Mouse (Mus musculus) embryo, embryonic 10.5 days (tissue): Measurements from ENCODE around the gene Phf7.

ENCODE experiments used
- DNase-seq: peaks from one replicate; pipeline ENCODE4 v3.0.0-alpha.2; 2015; ENCODE audit warnings: low spot score

Phf7 gene

DNA sequence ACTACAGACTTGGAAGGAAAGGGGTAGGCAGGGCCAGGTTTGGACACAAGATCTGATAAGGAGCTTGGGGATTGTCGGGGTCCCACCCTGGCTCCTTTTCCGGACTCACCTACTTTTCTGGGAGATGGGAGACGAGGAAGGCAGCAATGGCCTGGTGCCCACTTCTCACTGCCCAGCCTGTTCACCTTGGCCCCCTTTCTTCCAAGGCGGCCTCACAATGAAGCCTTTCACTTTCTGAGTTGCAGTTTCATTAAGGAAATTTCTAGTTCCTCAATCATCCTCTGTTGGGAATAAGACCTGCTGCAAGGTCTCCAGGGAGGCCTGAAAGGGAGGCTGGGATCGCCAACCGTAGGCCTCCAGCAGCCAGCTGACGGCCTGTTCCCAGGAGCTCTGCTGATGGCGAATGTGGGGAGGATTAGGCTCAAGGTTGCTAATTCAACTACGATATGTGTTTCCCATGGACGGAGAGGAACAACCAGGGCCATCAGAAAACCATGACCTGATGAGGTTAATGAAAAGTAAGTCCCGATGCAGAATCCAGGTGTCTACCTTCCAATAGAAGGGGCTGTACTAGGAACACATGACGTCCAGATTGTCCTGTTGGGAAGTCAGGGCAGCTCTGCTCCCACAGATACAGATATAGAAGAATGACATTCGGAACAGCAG lies 18.6 kb downstream of the Phf7 start:
- DNase-seq, result no peak

DNA sequence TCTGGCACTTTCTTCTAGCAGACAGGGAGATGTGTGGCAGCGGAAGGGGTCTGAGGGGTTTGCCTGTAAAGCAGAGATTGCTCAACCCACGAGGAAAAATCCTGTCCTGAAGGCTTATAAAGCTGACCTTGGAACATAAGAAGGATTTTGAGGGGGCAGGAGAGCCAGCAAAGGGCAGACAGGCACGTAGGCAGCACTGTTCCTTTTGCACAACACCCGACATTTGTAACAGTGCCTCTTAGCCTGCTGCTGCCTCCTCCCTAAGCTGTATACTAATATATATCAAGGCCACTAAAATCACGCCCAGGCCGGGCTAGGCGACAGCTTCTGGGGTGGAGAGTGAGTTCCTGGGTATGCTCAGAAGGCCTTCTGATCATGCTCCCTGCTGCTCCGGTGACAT lies 20.7 kb downstream of the Phf7 start:
- no peak for DNase-seq

DNA sequence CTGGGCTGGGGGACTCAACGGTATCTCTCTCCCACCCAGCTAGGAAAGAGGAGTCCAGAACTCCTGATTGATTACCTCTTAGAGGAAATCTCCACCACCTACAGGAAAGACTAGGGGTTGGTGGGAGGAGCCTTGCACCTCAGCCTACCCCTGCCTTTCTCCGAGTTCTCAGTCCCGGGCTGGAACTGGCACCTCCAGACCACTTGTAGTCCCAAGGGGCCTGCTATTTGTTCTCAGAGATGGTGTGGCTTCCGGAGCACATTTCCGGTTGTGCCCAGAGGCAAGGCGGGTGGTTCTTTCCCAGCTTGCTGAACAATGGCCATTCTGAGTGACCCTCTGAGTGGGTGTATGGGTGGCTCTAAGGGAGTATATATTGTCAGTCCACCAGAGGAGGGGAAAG lies 22.9 kb downstream of the Phf7 start:
- DNase-seq, result no peak

DNA sequence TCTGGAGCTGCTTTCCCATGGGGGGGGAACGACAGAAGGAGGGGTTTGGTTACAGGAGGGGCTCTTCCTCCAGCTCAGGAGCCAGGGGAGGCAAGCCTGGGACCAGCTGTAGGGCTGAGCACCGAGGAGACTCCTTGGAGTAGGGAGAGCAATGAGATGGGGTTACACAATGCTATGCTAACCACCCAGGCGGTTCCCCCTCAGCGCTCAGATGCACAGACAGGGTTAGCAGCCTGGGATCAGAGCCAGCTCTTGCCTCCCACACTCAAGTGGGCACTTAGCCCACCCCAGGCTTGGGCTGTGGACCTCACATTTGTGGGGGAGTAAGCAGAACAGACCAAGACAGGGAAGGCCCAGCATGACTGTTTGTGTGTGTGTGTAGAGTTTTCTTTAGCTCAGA lies 24.1 kb downstream of the Phf7 start:
- no peak for DNase-seq

DNA sequence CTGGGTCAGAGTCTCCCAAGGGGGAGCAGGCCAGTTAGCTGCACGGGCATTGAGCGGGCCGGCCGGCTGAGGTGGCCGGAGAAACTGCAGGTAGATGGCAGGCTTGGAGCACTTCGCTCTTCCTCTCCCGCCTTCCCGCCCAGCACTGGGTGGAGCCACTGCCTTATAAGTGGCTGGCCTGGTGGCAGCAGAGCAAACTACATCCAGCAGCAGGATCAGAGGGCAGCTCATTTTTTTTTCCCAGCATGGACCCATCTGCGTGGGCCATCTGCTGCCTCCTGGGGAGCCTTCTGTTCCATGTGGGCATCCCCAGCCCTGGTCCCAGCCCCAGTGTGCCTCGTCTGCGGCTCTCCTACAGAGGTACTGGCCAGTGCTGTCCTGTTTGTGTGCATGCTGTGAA lies 33.5 kb downstream of the Phf7 start, which contains the start of gene Sema3g:
TSS of gene Sema3g (plus strand) at position 195 of the 400 bp plus-strand sequence.
- DNase-seq, result peak; percentile 77

DNA sequence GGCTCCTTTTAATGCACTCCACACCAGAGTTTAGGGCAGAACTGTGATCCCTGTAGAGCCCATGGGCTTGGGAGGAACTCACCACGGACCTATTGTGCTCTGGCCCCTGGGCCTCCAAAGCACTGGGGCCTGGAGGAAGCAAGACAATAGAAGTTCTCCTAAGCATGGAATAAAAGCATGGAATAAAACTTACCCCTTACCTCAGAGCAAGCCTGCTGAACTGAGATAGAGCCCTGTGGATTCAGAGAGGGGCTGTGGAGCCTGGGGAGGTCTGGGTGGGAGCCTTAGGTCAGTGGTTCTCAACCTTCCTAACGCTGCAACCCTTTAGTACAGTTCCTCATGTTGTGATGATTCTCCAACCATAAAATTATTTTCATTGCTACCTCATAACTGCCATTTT lies 34.3 kb downstream of the Phf7 start, which contains the start of gene Nisch:
TSS of gene Nisch (minus strand) at position 101 of the 400 bp plus-strand sequence.
- DNase-seq, result no peak

DNA sequence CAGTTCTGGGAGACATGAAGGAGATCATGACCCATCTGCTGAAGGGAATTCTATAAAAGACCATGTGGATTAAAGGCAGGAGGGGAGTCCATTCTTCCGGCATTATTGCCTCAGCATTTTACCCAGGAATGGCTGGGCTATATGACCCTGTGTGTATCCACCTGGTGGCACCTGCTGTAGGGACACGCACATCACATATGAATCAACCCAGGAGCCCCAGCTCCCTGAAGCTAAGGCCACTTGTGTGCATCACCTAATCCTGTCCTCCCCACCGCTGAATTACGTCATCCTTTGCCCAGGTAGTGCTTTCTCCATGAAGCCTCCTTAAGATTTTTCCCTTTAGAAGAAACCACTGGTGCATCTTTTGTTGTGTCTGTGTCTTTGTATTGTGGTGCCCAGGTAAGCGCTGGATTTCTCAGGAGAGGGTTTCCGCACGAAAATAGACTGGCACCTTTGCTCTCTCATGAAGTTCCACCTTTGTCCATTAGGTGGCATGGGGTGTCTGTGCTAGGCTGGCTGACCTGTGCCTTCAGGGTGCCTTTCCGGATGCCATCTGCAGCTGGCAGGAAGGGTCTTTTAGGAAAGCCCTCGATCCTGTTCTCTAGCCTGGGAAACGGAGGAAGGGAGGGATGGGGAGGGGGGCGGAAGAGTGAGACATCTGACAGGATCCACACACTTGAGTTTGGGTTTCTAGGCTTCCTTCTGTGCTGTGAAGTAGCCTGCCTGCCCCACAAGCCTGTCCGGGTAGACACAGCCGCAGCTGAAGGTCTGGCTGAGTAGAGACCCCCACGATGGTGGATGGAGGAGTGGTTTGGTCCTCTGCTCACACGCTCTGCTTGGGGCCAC lies 35.7 kb downstream of the Phf7 start:
- peak; percentile 83 for DNase-seq

DNA sequence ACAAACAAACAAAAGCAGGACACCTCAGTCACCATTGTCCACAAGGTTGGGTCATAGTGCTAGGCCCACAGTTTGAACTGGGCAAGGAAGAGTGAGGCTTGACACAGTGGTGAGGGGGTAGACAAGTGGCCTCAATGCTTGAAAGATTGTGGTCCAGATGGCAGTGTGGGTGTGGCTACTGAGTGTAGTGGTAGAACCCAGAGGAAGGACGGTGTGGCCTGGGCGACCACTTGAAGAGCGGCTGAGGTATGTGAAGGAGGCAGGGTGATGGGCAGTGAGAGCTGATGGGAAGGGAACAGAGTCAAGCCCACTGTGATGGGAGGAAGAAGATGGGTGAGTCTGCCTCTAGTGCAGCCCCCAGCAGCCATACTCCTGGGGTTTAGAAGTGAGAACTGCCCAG lies 36.4 kb downstream of the Phf7 start:
- no peak for DNase-seq

DNA sequence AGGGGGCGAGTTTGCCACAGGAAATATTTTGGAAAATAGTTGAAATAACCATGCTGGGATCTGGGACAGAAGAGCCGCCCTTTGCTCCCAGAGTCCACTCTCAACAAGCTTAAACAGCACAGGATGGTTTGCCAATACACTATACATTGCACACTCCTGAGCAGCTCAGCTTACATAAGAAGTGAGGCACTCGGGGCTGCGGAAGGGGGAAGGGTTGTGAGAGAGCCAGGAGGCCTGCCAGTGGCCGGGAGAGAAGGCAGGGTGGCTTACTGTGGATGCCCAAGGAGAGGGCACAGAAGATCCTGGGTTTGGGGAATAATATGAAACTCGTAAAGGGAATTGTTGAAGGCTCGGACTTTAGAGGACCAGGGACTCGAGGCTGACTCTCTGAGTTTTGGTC lies 37.2 kb downstream of the Phf7 start:
- DNase-seq, result no peak

DNA sequence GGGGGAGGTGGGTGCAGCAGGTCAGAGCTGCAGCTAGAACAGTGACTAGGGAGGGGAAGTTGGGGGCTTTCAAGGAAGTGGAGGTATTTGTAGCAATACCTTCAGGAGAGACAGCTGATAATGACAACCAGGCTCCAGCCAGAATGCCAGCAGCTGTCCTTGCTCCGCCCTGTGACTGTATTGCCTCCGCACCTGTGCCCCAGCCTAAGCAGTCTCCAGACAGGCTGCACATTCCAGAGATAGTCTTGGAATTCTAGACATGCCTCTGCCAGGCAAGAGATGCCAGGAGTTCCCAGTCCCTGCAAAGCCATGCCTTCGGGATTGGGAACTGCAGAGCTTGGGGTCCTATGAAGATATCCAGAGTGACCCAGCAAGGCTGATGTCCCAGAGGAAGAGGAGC lies 38.6 kb downstream of the Phf7 start:
- no peak for DNase-seq

DNA sequence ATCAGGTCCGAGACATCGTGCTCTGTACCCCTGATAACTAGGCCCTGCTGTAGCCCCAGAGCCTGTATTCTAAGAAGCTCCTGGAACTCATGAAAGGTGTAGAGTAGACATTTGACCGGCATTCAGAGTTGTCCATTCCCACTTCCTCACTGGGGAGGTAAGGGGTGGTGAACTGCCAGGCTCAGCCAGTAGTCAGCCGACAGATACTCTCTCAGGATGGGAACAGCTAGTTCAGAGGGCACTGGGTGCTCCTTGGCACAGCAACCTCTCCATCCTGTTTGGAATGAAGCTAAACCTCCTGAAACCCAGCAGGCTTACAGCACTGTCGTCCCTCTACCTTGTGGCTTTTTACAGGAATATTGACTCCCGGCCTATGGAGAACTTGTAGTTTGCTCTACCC lies 39.3 kb downstream of the Phf7 start:
- DNase-seq, result no peak

DNA sequence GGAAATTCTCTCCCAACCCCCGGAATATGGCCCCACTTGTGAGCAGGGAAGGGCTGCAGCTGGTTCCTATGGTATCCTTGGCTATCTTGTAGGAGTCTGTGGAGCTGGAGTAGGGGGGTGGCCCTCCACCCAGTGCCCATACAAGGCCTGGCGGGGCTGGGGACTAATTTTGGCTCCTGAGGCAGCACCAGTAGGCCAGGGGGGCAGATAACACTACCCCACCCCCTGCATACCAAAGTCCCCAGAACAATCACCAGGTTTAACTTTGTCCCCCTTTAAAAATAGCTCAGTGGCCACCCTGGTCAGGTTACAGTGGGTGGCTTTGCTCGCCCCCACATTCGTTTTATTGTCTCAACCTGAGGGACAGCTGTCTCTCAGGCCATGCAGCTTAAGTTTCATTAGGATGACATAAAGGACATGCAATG lies 42.0 kb downstream of the Phf7 start:
- no peak for DNase-seq

DNA sequence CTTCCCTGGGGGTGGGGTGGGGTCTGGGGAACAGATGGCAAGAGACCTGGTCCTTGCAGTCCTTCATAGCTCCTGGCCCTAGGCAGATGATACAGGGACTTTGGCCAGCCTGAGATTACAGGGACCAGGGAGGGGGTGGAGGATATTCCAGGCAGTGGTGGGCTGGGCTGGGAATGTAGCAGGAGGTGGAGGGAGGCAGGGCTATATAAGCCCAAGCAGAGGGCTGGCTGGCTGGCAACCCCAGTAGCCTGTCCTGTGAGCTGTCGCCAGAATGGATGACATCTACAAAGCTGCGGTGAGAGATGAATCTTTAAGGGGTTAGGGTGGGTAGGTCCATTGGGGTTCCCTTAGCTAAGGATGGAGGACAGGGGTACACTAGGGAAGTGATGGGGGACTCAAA lies 43.0 kb downstream of the Phf7 start, which contains the start of gene Tnnc1:
TSS of gene Tnnc1 (plus strand) at position 229 of the 400 bp plus-strand sequence.
- no peak for DNase-seq

DNA sequence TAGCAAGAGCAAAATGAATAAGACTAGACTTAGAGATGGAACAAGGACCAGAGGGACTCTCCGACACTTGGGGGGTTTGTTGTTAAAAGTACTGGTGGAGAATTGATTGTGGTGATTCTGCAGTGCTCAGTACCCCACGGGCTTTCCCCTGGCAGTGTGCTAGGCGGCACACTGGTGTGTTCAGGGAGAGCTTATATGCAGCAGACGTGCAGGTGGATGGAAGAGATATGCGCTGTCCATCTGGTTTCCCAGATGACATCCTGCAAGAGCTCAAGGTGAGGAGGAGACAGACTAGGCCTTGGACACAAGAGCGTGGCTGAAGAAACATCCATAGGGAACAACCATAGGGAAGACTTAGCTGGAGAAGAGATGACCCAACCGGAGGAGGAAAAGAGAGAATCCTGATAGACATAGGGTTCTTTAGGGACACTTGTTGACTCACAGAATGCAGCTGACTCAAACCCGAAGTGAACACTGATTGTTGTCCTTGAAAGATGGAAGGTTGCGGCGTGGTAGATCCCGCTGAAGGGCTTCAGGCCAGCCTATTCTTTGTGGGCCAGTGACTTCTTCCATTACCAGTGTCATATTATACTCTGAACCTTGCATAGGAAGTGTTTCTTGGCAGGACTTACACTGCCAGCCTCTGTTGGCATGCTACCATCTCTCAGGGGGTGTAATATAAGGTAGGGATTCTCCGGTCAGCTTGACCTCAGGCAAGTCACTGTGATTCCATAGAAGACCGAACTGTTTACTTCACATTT lies 43.9 kb downstream of the Phf7 start:
- no peak for DNase-seq

DNA sequence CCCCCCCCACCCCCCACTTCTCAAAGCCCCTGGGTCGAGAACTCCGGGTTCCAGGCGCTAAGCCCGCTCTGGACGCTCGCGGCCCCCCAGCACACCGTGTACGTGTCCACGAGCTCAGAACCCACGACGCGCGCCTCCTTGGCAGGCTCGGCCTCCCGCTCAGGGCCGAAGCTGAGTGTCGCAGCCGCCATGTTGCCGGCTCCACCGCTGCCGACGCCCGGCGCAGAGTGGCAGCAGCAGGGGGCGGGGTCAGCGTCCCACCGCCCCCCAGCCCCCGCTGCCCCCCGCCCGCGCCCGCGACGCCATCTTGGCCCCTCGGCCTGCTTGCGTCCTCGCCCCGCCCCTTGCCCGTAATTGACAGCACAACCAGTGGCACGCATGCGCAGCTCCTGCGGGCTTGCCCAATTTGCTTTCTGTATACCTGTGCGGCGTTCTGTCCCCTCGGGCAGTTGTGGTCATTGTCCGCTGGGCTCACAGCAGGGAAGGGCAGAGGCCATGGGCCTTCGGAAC lies 44.6 kb downstream of the Phf7 start:
- DNase-seq, result peak; percentile 97

DNA sequence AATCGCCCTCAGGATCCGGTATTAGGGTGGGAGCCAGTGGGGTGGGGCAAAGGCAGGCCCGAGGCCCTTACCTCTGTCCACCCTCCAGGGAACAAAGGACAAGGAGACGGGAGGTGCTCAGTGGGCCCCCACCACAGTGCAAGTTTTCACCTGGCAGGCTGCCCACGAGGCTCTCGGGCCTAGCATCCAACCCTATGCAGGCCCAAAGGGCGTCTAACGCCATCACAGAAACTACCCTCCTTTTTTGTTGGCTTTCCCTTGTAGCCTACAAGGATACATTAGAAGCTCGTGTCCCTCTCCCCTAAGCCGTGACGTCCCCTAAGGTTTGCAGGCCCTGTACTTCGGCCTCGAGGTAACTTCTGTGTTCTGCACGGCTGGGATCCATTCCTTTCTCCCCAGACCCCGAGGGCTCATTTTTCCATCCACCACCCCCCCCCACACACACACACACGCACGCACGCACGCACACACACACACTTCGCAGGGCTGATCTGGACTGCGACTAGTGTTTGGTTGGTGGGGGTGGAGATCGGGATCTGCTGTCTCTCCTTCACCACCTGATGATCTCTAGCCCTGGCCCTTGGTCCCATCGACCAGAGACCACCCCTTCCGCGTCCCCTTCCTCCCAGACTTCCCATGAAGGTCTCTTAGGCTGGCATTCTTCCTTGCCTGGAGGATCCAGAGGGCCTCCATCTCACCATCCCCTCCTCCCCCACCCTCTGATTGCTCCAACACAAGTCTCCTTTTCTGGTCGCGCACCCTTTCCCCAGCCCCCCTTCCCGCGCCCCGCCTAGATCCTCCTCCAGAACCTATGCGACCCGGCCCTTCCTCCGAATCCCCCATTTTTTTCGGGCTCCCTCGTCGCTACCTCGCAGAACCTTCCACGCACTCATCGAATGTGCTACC lies 45.3 kb downstream of the Phf7 start:
- peak; percentile 71 for DNase-seq

DNA sequence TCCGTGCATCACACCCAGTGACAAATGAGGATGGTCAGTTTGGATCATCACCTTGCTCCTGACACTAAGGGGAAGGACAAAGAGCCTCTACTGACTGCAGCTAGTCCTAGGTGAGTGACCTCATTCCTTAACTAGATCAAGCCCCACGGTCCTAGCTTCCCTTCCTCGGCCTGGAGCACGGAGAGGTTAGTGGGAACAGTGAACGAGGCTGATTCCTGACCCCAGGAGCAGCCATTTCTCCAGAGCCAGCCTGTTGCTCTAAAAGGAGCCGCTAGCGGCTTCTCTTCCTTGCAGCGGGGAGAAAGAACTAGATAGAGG lies 45.9 kb downstream of the Phf7 start:
- DNase-seq, result peak; percentile 53

DNA sequence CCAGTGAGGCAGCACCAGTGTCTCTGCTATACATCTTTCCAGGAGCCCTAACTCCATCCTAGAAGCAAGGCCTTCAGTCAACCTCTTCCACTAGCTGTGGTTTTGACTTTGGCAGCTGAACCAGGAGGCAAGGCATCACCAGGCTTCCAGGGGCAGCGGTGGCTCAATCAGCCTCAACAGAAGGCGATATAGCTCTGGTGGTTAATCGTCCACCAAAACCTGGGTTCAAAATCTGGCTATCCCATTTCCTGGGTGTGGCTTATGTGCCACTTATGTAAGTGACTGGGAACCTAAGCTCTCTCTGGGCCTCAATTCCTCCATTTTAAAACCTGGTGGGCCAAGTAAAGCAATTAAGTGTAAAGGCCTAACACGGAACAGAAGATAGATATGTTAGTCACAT lies 46.3 kb downstream of the Phf7 start:
- no peak for DNase-seq

DNA sequence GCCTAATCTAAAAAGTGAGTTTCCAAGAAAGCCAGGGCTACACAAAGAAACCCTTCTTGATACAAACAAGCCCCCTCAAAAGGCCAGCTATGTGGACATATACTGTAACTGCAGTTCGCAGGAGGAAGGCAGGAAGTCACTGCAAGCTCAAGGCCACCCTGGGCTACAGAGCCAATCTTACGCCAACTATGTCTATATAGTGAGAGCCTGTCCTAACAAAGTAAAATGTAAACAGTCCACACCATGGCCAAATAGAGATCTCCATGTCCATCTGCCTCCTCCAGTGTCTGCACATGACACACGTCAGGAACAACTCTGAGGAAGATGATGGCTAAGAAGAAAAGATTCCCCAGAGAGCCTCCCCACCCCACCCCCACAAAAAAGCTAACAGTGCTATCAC lies 51.1 kb downstream of the Phf7 start:
- DNase-seq, result no peak

DNA sequence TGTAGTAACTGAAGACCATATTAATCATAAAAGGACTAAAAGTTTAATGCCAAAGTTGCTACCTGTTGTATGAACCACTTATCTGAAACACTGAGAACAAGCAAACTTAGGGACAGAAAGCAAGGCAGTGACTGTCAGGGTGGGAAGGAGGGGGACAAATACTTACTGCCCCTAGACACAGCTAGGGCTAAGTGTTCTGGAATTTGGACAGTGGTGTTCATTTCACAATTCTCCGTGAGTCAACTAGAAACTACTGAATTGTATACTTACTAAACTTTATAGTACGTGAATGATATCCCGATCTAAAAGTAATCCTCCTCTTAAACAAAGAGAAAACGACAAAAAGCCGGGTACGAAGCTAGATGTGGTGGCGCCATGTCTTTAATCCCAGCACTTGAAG lies 51.5 kb downstream of the Phf7 start:
- no peak for DNase-seq
